Mouse (Mus musculus) inflammation-experienced regulatory T-cells, adult 6 months (primary cell): ENCODE measurements around the gene Cyp2c23. TPM values are rescaled to one million over a fixed set of nuclear protein-coding genes. Genes with fewer than 3 reads are reported as not detected.

ENCODE experiments used
- ATAC-seq: one replicate; pipeline ENCODE4 v1.8.0; 2017
- polyA plus RNA-seq, 3 experiments: library from polyadenylated mRNA; unstranded; fragments of 100-300 nt; shearing (Covaris generic); gene quantifications; one replicate each; pipeline ENCODE4 v1.2.1; 2017

Cyp2c23 gene
- polyA plus RNA-seq, 3 experiments from 2014 or later = not detected

DNA sequence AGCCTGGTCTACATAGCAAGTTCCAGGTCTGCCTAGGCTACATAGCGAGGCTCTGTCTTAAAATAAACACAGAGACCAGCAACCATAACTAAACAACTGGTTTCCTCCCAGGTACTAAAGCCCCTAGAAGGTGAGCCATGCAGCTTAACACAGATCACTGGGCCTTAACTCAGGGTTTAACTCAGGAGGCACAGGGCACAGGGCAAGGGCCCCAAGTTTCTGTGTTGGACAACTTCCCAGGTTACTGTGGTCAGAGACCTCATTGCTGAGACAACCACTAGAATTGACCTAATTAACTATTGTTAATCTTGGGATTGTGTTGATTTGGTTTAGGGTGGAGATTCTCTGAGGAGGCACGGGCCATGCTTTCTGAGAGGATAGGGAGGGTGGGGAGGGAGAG is 62.5 kb downstream of the Cyp2c23 start:
- ATAC-seq = no peak

GRCm38 (mm10) chr19:43965496-43966085 is 63.4 kb downstream of the Cyp2c23 start:
- ATAC-seq = no peak

DNA sequence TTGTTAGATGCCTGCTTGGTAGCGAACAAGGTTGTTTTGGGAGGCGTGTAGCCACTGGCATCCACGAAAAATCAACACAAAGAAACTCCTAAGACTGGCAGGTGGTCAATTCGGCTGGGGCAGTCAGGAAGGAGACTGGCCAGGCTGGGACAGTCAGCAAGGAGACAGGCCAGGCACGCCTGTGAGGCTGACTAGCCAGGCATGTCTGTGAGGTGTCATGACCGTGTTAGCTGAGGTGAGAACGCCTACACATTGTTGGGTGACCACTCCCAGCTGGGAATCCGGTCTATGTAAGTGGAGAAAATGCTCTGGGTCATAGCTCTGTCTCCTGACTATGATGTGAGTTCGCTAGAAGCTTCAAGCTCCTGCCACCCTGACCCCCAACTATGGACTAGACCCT is 66.2 kb downstream of the Cyp2c23 start:
- no peak for ATAC-seq

DNA sequence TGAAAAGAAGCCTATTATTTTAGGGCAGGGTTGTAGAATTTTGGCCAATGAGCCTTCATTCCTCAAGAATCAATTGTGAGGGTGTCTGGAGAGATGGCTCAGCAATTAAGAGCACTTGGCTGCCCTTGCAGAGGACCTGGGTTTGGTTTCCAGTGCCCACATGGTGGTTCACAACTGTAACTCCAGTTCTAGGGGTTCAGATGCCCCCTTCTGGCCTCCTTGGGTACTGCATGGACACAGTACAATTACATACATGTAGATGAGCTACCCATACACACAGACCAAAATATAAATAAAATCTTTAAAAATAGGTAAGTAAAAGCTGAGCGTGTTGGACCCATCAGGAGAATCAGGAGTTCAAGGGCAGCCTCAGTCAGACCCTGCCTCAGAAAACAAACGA is 67.8 kb downstream of the Cyp2c23 start:
- ATAC-seq = no peak

GRCm38 (mm10) chr19:43960014-43960413 is 69.0 kb downstream of the Cyp2c23 start:
- ATAC-seq = no peak

- no peak for ATAC-seq
Measured at GRCm38 (mm10) chr19:43959162-43959561, 69.8 kb downstream of the Cyp2c23 start.

GRCm38 (mm10) chr19:43957881-43958280 is 71.1 kb downstream of the Cyp2c23 start:
- no peak for ATAC-seq

DNA sequence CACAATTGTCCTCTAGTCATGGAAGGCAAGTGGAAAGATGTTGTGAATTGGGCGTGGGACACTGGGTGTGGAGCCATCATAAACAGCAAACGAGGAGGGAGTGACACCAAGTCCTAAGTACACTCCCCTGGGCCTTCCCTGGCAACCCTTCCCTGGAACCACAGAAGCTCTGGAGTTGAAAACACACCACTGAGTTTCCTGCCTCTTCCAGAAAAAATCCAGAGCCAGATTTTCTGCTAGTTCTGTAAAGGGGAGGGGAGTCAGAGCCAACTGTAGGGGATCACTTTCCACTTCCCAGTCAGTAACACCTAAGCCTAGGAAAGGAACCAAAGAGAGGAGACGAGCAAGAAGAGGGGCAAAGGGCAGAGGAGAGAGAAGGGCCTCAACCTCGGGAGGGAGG is 71.6 kb downstream of the Cyp2c23 start:
- no peak for ATAC-seq

DNA sequence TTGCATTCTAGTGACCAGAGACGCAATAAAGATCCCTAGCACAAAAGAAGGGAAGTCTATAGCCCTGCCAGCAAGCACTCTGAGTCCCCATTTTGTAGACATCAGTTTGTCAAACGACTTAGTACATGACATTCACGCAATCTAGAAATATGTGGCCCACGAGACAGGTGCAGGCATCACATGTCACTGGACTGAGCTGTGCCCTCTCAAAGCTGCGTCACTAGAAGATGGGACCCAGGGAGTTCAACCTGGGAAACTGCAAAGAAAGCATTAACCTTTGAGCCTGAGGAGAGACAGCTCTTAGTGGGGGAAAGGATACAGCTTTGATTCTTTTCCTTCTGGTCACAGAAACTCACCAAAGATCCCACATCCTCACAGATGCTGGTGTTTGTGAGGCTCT is 73.7 kb downstream of the Cyp2c23 start:
- ATAC-seq = no peak

Other genes with a start within 250 kb of the Cyp2c23 start
- gene Abcc2, start 247.0 kb downstream of the Cyp2c23 start, polyA plus RNA-seq = not detected
- 1 to 10 TPM; 3.5 to 7.0 (median 6.7) TPM for gene Dnmbp, start 89.0 kb downstream of the Cyp2c23 start, polyA plus RNA-seq
- not detected for gene Cpn1, start 42.7 kb downstream of the Cyp2c23 start, polyA plus RNA-seq
- 1 to 10 TPM; 3.2 to 7.6 (median 3.3) TPM for gene Erlin1, start 40.6 kb upstream of the Cyp2c23 start, polyA plus RNA-seq
- 10 to 100 TPM; 39.5 to 49.3 (median 40.2) TPM for gene Chuk, start 78.3 kb upstream of the Cyp2c23 start, polyA plus RNA-seq
- gene Cwf19l1, start 106.7 kb upstream of the Cyp2c23 start, polyA plus RNA-seq = 10 to 100 TPM; 23.2 to 37.0 (median 28.4) TPM
- gene Bloc1s2, start 117.2 kb upstream of the Cyp2c23 start, polyA plus RNA-seq = 100 to 1,000 TPM; 122 to 144 (median 132) TPM
- gene Pkd2l1, start 163.2 kb upstream of the Cyp2c23 start, polyA plus RNA-seq = under 1 TPM in 1 of 3 experiments, not detected in 2; 0.10 TPM
- gene Scd3, start 174.1 kb upstream of the Cyp2c23 start, polyA plus RNA-seq = not detected